Mouse (Mus musculus) hindbrain, embryonic 10.5 days (tissue): Measurements from ENCODE around the gene Prss12. TPM values are rescaled to one million over a fixed set of nuclear protein-coding genes. Genes with fewer than 3 reads are reported as not detected.

Experiments used
- DNase-seq: peaks from one replicate; pipeline ENCODE4 v3.0.0-alpha.2; 2017; ENCODE audit warnings: low spot score
- H3K27ac ChIP-seq: fragments of 300-500 bp; sonication (generic); 2 replicates; pipeline ENCODE4 v1.5.1; 2016; ENCODE audit warnings: mild to moderate bottlenecking, moderate library complexity
- H3K27me3 ChIP-seq: fragments of 300-500 bp; sonication (generic); 2 replicates; pipeline ENCODE4 v1.6.1; 2016; ENCODE audit warnings: mild to moderate bottlenecking; ENCODE audit not compliant: poor library complexity, insufficient read depth, severe bottlenecking
- H3K36me3 ChIP-seq: fragments of 300-500 bp; sonication (generic); 2 replicates; pipeline ENCODE4 v1.6.1; 2016; ENCODE audit warnings: mild to moderate bottlenecking, moderate library complexity
- H3K4me1 ChIP-seq: fragments of 300-500 bp; sonication (generic); replicated peaks from 2 replicates; pipeline ENCODE4 v1.6.1; 2016; ENCODE audit warnings: mild to moderate bottlenecking
- H3K4me3 ChIP-seq: fragments of 300-500 bp; sonication (generic); 2 replicates; pipeline ENCODE4 v1.5.1; 2016; ENCODE audit warnings: mild to moderate bottlenecking, moderate library complexity
- H3K9me3 ChIP-seq: fragments of 300-500 bp; sonication (generic); 2 replicates; pipeline ENCODE4 v1.6.1; 2016; ENCODE audit warnings: mild to moderate bottlenecking, moderate library complexity
- WGBS: fragments of 180-500 bp; shearing (Covaris S2); methylation state at CpG from one replicate; pipeline ENCODE4 v1.1.7; 2016; 5-methylcytosine and 5-hydroxymethylcytosine counted together
- polyA plus RNA-seq: library from polyadenylated mRNA; unstranded; fragments of >200 nt; fragmentation: Nextera tagmentation; extraction: Ambion mirVana; gene quantifications from 2 replicates; pipeline ENCODE4 v1.2.1, GENCODE M21; 2016

Prss12 gene
- 6.2 and 6.4 TPM in 2 replicates for polyA plus RNA-seq

DNA sequence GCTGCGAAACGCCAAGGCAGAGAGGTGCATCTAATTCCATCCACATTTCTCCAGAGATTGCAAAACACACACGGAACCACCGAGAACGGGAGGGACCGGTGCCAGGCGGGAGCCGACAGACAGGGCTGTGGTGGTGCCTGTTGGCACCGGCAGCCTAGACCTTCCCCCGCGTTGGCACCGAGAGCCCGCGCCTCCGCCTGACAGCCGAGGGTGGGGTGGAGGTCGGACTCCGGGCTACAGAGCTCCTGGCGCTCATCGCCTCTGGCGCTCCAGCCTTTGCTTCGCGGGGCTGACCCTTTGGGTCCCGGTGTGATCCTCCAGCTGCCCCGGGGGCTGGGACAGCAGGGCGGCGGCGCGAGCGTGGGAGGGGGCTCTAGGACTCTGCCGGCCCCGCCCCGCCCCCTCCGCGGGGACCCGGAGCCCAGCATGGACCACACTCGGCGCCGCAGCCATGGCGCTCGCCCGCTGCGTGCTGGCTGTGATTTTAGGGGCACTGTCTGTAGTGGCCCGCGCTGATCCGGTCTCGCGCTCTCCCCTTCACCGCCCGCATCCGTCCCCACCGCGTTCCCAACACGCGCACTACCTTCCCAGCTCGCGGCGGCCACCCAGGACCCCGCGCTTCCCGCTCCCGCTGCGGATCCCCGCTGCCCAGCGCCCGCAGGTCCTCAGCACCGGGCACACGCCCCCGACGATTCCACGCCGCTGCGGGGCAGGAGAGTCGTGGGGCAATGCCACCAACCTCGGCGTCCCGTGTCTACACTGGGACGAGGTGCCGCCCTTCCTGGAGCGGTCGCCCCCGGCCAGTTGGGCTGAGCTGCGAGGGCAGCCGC is at the start of gene Prss12:
Gene Prss12, plus strand, starts transcription at position 206 of the 830 bp plus-strand sequence.
- peaks cover 62% of the 10 kb centered on the region for H3K27me3 ChIP-seq
- peak within 1 kb of the TSS; percentile 83 for H3K4me3 ChIP-seq
- peaks cover 28% of the 10 kb centered on the region for H3K4me1 ChIP-seq
- no peaks in the 10 kb centered on the region for H3K36me3 ChIP-seq
- H3K9me3 ChIP-seq: no peaks in the 10 kb centered on the region
- WGBS: under 1% methylated on average over 84 of the region's 84 CpGs
- DNase-seq: peak; percentile 54
- H3K27ac ChIP-seq: peak within 1 kb of the TSS; percentile 82

DNA sequence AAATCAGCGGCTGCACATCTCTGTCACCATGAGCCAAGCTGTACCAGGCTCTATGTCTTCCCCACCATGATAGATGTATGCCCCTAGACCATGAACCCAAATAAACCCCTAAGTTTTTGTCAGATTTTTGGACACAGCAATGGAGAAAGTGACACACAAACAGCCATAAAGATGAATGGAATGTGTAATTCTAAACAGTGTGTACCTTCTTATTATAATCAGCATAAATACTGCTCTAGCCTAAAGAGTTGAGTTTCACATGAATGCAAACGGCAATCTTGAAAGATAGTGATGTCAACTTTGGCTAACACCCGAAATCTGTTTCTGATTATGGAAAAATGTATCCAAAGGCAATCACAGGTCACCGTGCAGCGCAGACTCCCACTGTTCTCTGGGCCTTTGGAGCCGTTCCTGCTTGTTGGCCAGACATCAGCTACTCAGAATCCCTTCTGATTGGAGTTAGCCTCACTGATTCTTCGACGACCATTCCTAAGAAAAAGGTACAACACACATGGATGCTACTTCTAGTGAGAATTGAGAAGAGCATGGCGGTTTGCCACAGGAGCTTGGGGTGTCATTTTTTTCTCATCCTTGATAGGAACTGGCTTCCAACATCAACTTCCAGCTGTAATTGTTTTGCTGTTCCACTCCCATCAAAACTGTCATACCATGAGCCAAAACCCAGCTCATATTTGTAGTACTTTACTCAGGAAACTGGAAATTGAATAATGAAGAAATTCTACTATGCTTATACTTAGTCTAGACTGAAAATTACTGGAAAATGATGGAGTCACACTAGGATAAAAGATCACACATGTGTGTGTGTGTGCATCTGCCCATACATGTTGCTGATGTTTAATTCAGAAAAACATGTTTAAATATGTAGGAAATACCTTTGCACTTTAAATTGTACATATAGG is 48.9 kb upstream of the Prss12 start:
- DNase-seq: no peak
- Histone ChIP-seq H3K27me3 (no peaks in the 10 kb centered on the region), H3K4me3 (no peak overlapping the region), H3K36me3 (no peaks in the 10 kb centered on the region), H3K4me1 (no peaks in the 10 kb centered on the region), H3K27ac (no peak overlapping the region), H3K9me3 (no peaks in the 10 kb centered on the region)
- 76% methylated on average over 9 of the region's 9 CpGs for WGBS

DNA sequence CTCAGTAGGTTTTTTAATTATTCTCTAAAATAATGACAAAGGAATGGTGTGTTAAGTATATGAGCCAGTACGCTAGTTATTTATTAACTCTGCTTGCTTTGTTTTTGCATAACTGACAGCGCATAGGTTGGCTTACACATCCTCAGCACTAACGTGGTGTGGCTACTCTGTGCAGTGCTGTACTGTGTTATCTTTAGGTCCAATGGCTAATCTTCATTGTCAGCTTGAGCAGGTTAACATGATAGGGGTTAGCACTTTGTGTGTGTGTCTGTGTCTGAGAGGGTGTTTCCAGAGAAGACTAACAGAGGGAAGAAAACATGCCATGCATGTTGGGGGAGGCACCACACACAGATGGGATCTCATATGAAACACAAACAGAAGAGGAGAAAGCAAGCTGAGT is 41.8 kb upstream of the Prss12 start:
- no peak for DNase-seq
- Histone ChIP-seq H3K9me3 (no peaks in the 10 kb centered on the region), H3K4me1 (no peaks in the 10 kb centered on the region), H3K4me3 (no peak overlapping the region), H3K27me3 (no peaks in the 10 kb centered on the region), H3K27ac (no peak overlapping the region), H3K36me3 (no peaks in the 10 kb centered on the region)
- WGBS: 87% methylated on average over 3 of the region's 3 CpGs

DNA sequence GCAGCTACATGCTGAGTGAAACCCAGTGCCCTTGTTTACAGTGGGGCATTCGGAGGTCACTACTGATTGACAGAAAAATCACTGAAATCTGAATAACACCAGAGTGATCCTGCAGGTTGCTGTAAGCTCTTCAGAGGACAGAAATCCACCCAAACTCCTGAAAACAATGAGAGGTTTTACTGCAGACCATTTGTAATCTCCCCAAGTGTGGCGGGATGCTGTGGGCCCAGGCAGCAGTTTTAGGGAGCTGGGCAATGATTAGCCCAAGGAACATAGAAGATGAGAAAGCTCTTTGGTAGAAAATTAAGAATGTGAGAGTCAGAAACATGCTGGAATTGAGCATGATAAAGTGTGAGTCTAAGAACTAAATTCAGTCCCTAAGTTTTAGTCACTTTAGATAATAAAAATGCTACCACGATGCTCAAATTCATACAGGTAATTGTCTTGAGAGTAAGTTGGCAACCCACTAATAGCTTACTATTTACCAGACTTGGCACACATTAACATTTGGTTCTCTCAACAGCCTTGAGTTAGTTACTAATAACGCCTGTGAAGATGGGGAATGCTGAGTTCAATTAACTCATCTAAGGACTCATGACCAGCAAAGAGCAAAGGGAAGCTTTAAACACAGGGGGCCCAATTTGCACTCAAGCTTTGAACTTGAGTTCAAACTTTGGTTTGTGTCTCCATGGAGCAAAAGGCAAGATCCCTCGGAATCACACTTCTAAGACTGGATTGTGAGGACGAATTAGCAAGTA is 34.7 kb upstream of the Prss12 start:
- H3K4me1 ChIP-seq: no peaks in the 10 kb centered on the region; the same call in 1 of the 2 replicates
- no peaks in the 10 kb centered on the region for H3K27me3 ChIP-seq
- H3K4me3 ChIP-seq: no peak overlapping the region
- no peaks in the 10 kb centered on the region for H3K36me3 ChIP-seq
- 79% methylated on average over 6 of the region's 6 CpGs for WGBS
- H3K27ac ChIP-seq: no peak overlapping the region
- no peak for DNase-seq
- H3K9me3 ChIP-seq: no peaks in the 10 kb centered on the region

DNA sequence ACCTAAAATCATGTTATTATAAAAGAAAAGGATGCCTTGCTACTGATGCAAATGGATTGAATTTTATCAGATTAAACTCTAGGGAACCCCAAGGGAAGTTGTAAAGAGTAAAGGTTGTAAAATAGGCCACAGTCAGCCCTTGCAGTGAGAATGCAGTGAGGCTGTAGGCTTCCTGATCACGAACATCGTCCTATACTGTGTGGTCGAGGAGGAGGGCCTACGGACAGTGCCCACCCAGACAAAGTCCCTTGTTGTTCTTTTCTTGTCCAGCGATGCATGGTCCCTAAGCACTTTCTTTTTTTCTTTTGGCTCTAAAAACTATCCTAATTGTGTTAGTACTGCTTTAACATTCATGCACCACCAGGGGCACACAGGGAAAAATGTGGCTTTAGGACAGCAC is 33.5 kb upstream of the Prss12 start:
- no peak overlapping the region for H3K27ac ChIP-seq
- H3K27me3 ChIP-seq: no peaks in the 10 kb centered on the region
- 47% methylated on average over 5 of the region's 5 CpGs for WGBS
- no peaks in the 10 kb centered on the region for H3K9me3 ChIP-seq
- no peak overlapping the region for H3K4me3 ChIP-seq
- H3K4me1 ChIP-seq: no peaks in the 10 kb centered on the region; the same call in 1 of the 2 replicates
- no peaks in the 10 kb centered on the region for H3K36me3 ChIP-seq
- no peak for DNase-seq

DNA sequence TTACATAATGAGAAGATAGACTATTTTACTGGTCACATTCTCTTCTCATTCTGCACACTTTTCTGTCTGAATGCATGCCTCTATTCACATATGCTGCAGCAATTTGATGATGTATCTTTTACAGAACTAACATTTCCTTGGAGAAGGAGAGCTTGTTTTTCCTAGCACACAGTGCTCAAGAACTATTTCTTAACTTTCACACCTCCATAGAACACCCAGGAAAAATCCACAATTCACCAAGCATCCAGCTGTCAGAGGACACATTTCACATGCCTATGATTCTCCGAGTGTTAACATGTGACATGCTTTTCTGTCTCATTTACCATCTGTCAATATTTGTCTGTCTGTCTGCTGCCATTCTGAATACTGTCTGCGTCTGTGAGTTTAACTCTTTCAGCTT is 21.1 kb upstream of the Prss12 start:
- H3K36me3 ChIP-seq: no peaks in the 10 kb centered on the region
- H3K9me3 ChIP-seq: no peaks in the 10 kb centered on the region
- H3K27me3 ChIP-seq: no peaks in the 10 kb centered on the region
- DNase-seq: no peak
- 81% methylated on average over 2 of the region's 2 CpGs for WGBS
- H3K4me3 ChIP-seq: no peak overlapping the region
- H3K27ac ChIP-seq: no peak overlapping the region
- H3K4me1 ChIP-seq: no peaks in the 10 kb centered on the region

DNA sequence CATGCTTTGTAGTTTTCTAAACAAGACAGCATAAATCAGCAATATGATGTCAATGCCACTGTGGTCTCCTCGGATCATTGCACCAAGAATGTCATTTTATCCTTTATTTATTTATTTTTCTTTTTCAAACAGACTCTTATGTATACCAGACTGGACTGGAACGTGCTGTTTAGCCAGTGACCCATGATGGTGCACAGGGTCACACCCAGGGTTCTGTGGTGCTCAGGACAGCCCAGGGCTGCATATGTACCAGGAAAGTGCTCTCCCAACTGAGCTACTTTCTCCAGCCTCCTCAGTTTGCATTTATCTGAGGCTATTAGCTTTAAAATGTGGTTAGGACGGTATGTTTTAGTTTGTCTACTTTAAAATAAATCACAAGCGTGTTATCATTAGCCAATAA is 18.7 kb upstream of the Prss12 start:
- H3K4me1 ChIP-seq: no peaks in the 10 kb centered on the region
- 67% methylated on average over 4 of the region's 4 CpGs for WGBS
- no peaks in the 10 kb centered on the region for H3K36me3 ChIP-seq
- no peak for DNase-seq
- H3K27me3 ChIP-seq: no peaks in the 10 kb centered on the region
- H3K27ac ChIP-seq: no peak overlapping the region
- no peaks in the 10 kb centered on the region for H3K9me3 ChIP-seq
- H3K4me3 ChIP-seq: no peak overlapping the region

DNA sequence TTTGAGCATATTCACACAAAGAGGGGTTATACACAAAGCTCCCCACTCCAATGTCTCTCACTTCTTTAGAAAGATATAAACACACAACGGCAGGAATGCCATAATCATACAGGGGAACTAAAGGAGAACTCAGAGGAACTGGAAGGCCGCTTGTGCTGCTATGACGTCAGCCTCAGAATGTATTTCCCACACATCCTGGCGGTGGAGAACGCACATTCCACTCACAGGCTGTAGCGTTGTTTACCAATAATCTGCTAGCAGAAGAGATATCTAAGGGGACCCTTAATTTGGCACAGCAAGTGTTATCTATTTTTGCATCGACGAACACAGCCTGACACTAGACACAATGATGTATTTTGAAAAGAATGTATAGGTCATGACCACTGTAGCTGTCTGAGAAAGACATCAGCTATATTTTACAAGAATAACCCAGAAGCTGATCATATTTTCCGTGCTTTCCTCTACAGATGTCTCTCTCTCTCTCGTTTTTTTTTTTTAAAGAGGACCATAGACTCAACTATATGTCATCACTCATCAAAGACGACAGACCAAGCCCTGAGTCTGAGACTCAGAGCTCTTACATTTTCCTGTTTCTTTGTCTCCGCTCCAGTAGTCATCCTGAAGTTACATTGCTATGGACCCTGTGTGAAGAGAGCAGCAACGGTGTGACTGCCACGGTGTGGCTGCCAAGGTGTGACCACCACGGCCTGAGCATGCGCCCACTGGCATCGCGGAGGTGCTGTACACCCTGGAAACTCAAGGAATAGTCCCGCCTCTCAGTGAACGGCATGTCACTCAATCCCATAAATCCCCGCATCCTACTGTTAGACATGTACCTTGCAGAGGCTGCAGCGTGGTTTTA is 16.9 kb upstream of the Prss12 start:
- Histone ChIP-seq H3K27ac (no peak overlapping the region), H3K36me3 (no peaks in the 10 kb centered on the region), H3K27me3 (no peaks in the 10 kb centered on the region), H3K9me3 (no peaks in the 10 kb centered on the region), H3K4me1 (no peaks in the 10 kb centered on the region), H3K4me3 (no peak overlapping the region)
- DNase-seq: no peak
- WGBS: 86% methylated on average over 22 of the region's 22 CpGs

DNA sequence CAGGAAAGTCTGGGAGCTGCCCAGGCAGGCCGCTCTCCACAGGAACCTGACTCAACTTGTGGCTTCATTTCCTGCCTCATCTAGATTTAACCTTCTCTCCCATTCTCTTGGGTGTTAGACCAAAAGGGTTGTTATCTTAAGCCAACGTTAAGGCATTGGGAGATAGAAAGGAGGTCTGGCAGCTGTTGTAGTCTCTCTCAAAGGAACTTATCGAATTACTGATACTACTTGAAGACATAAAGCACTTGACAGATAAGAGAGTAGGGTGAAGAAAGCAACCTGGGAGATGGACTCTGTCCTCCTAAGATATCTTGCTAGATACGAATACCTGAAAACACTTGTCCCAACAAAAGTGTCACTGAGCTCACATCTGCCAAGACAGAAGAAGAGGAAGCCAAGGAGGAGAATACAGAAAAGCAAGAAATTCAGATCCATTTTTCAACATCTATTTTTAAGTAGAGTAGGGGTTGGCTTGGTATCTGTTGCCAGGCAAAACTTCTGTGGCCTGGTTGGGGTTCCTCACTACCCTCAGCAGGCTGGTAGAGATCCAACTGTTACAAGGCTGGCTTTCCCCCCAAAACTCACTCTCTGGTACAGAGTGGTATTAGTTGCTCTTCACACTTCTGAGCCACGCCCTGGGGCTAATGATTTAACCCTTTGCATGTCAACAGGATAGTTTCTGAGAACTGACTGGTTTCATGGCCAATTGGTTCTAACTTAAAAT is 14.6 kb upstream of the Prss12 start:
- no peak overlapping the region for H3K4me3 ChIP-seq
- no peaks in the 10 kb centered on the region for H3K27me3 ChIP-seq
- no peak for DNase-seq
- no peak overlapping the region for H3K27ac ChIP-seq
- 72% methylated on average over 5 of the region's 5 CpGs for WGBS
- no peaks in the 10 kb centered on the region for H3K36me3 ChIP-seq
- no peaks in the 10 kb centered on the region for H3K4me1 ChIP-seq
- H3K9me3 ChIP-seq: no peaks in the 10 kb centered on the region

DNA sequence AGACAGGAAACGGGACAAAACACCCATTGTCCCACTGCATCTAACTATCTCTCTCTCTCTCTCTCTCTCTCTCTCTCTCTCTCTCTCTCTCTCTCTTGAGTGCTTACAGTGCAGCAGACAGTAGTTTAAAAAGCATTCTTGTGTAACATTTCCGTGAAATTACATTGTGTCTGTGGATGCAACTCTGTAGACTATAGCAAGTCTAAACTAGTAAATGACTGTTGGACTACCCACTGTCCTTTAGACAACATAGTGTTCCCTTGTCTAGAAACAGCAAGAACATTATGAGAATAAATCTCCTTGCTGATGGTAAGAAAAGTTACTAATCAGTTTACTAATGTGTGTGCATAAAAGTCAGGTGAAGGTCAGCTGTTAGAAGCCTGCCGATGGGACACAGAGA is 13.4 kb upstream of the Prss12 start:
- H3K36me3 ChIP-seq: no peaks in the 10 kb centered on the region
- DNase-seq: no peak
- H3K4me1 ChIP-seq: no peaks in the 10 kb centered on the region
- H3K27me3 ChIP-seq: no peaks in the 10 kb centered on the region
- H3K4me3 ChIP-seq: no peak overlapping the region
- no peak overlapping the region for H3K27ac ChIP-seq
- H3K9me3 ChIP-seq: no peaks in the 10 kb centered on the region
- 86% methylated on average over 3 of the region's 3 CpGs for WGBS

DNA sequence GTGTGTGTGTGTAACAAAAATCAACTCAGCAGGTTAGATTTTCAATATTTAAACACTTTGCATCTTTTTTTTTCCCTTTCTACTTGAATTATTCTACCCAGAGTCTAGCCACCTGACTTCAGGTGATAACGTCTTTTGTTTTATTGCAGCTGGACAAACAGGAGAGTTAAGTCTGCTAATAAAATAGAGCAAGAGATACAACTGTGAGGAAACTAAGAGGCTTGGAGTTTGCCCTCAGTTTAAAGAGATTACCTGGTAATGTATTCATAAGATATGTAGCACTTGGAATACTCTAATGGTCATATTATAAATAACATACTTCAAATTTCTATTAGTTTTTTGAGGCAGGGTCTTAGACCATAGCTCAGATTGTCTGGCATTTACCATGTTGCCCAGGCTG is 9.1 kb upstream of the Prss12 start:
- DNase-seq: no peak
- H3K4me1 ChIP-seq: no peaks in the 10 kb centered on the region
- H3K27ac ChIP-seq: no peak overlapping the region
- WGBS: 97% methylated on average over 1 of the region's 1 CpGs
- H3K36me3 ChIP-seq: no peaks in the 10 kb centered on the region
- no peaks in the 10 kb centered on the region for H3K9me3 ChIP-seq
- no peak overlapping the region for H3K4me3 ChIP-seq
- no peaks in the 10 kb centered on the region for H3K27me3 ChIP-seq
